Mouse (Mus musculus): Measurements from ENCODE around the gene Mroh7.

DNA sequence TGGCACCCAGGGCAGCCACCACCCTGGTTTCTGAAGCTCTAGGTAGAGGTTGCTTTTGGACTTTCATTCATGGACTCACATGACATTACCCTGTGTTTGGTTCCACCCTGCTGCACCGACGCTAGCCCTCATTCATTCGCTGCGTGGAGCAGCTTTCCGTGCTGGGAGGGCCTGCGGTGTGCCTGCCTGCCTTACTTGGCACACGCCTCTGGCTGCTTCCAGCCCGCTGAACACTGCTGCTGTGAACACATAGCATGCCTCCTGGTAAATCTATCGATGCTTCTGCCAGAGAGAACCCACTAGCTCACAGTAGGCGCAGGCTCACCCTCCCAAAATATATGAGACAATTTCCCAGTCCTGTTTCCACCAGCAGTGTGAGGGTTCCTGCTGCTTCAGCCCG, 26.3 kb downstream of the Mroh7 start:
- no peak for TF ChIP-seq CTCF (IDR thresholded peaks at IDR 0.05; ENCODE audit: insufficient read depth, low read length)
- TF ChIP-seq POLR2A (IDR thresholded peaks at IDR 0.05; ENCODE audit: borderline replicate concordance, extremely low read depth, low read depth, low read length): no peak

Measured in lung, adult 2 months (tissue).